In the genomic region with DNA sequence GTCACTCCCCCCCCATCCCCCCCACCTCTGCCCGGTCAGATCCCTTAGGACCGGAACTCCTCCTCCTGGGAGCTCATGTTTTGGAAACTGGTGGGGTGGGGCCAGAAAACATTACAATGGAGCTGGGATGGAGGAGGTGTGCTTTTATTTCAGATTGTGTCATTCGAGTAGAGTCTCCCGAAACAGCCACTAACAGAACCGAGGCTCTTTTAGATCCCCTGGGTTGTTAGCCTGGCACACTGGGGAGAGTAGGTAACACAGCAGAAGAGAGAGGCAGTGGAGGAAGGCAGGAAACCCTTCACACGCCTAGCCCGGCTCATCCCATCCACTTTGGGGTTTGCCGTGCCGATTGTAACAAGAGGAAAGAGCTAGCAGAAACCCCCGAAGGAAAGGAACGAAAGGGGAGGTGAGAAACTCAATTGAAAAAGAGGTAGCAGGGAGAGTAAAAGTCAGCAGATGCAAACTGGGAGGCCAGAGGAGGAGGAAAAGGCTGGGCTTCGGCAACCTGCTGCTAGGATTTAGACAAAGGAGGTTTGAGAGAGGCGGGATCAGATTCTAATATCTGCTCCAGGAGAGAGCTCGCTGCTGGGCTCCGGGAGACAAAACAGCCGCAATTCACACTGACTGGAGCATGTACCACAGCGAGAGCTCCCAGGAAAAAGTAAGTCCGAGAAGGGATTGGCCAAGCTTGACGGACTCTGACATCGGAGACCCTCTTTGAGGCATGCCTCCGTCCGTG, we compare ENCODE assay signal across 8 mouse cellular contexts. TPM values are rescaled to one million over a fixed set of nuclear protein-coding genes. Genes with fewer than 3 reads are reported as not detected.
DNase-seq lines count a peak whose midpoint lies in the region; ATAC-seq lines count a peak whose summit lies in the region.

No protein-coding gene starts in this region.

- H3K9ac ChIP-seq in liver, embryonic 15.5 days, result no peak overlapping the region
- peak overlapping the region; percentile 40 for H3K9ac ChIP-seq in neural tube, embryonic 15.5 days (replicated peaks)

- no peaks in the 10 kb centered on the region for H3K9me3 ChIP-seq in hindbrain, embryonic 10.5 days
- H3K9me3 ChIP-seq in liver, embryonic 15.5 days (replicated peaks), result no peaks in the 10 kb centered on the region
- H3K9me3 ChIP-seq in neural tube, embryonic 15.5 days (replicated peaks), result no peaks in the 10 kb centered on the region

- peaks cover 31% of the 10 kb centered on the region for H3K4me1 ChIP-seq in hindbrain, embryonic 10.5 days (replicated peaks)
- no peaks in the 10 kb centered on the region for H3K4me1 ChIP-seq in liver, embryonic 15.5 days (replicated peaks)
- peaks cover 32% of the 10 kb centered on the region for H3K4me1 ChIP-seq in neural tube, embryonic 15.5 days

- under 1% methylated on average over 22 of the region's 22 CpGs for WGBS in hindbrain, embryonic 10.5 days
- 2% methylated on average over 22 of the region's 22 CpGs for WGBS in liver, embryonic 15.5 days (ENCODE audit: insufficient replicate concordance)
- WGBS in neural tube, embryonic 15.5 days, result 2% methylated on average over 22 of the region's 22 CpGs

- peak overlapping the region; percentile 52 for H3K4me3 ChIP-seq in hindbrain, embryonic 10.5 days
- H3K4me3 ChIP-seq in liver, embryonic 15.5 days (replicated peaks), result peak overlapping the region; percentile 7; the same call in 1 of the 2 replicates
- peak overlapping the region; percentile 36 for H3K4me3 ChIP-seq in neural tube, embryonic 15.5 days (replicated peaks)

- H3K4me2 ChIP-seq in liver, embryonic 15.5 days, result peak overlapping the region; percentile 48
- peak overlapping the region; percentile 62 for H3K4me2 ChIP-seq in neural tube, embryonic 15.5 days

- ATAC-seq in liver, embryonic 15.5 days (ENCODE audit: insufficient read depth), result no peak
- peak; percentile 54; the same call in 1 of the 2 replicates for ATAC-seq in neural tube, embryonic 15.5 days (ENCODE audit: low FRiP score)

- peak overlapping the region; percentile 88 for H3K27ac ChIP-seq in hindbrain, embryonic 10.5 days
- H3K27ac ChIP-seq in liver, embryonic 15.5 days (replicated peaks), result no peak overlapping the region
- peak overlapping the region; percentile 41; the same call in 1 of the 2 replicates for H3K27ac ChIP-seq in neural tube, embryonic 15.5 days (replicated peaks)

- peak; percentile 9 to 12 for DNase-seq in cerebellum, postnatal 10 days
- no peak for DNase-seq in cerebellum, adult 18-20 months
- peak; percentile 66 for DNase-seq in embryo, embryonic 9.5 days (ENCODE audit: extremely low spot score)
- peak; percentile 61 for DNase-seq in hindbrain, embryonic 10.5 days (ENCODE audit: low spot score)
- no peak for DNase-seq in frontal cortex, adult 2 months (ENCODE audit: extremely low spot score in 1 of 2, low spot score in 1 of 2)
- no peak for DNase-seq in spleen, adult 12 weeks (ENCODE audit: low spot score)

- H3K36me3 ChIP-seq in hindbrain, embryonic 10.5 days, result no peaks in the 10 kb centered on the region
- no peaks in the 10 kb centered on the region for H3K36me3 ChIP-seq in liver, embryonic 15.5 days (replicated peaks)
- no peaks in the 10 kb centered on the region for H3K36me3 ChIP-seq in neural tube, embryonic 15.5 days

- peaks cover 11% of the 10 kb centered on the region for H3K27me3 ChIP-seq in hindbrain, embryonic 10.5 days (ENCODE audit: insufficient read depth, poor library complexity, severe bottlenecking)
- peaks cover 25% of the 10 kb centered on the region for H3K27me3 ChIP-seq in liver, embryonic 15.5 days
- H3K27me3 ChIP-seq in neural tube, embryonic 15.5 days (replicated peaks), result 0 out of 2 replicates have a peak, but pooled peaks cover 2% of the 10 kb centered on the region

RNA-seq across cellular contexts. Expression of a gene that starts 27.3 kb away (rescaled TPM):
- polyA plus RNA-seq in hindbrain, embryonic 10.5 days (2016; fragmentation: Nextera tagmentation; extraction: Ambion mirVana), result 3.3 and 3.9 TPM in 2 replicates
- polyA plus RNA-seq in liver, embryonic 15.5 days (2015; fragmentation: Nextera tagmentation; extraction: Ambion mirVana), result 1.6 TPM in 2 replicates
- polyA plus RNA-seq in neural tube, embryonic 15.5 days (2015; fragmentation: Nextera tagmentation; extraction: Ambion mirVana), result 5.6 and 6.2 TPM in 2 replicates
- 8.0 and 8.9 TPM in 2 replicates for polyA plus RNA-seq in frontal cortex, adult 2 months (2012; rRNA removed)

Comparison
In these comparisons a context has a peak if more than half of its experiments do, and no peak if none do; other contexts are left out.
1. DNase-seq: peak in cerebellum, postnatal 10 days (2 of 2), embryo, embryonic 9.5 days (single experiment) and hindbrain, embryonic 10.5 days (single experiment); none in cerebellum, adult 18-20 months (0 of 2), frontal cortex, adult 2 months (0 of 2) and spleen, adult 12 weeks (single experiment).
2. Peak in every context shown above with its lines, with median percentiles within 50 percentile points of each other: H3K4me3 ChIP-seq.